ENCODE assay signal across 9 mouse cellular contexts in genomic region chr7:38141747-38142545, GRCm38 (mm10). TPM values are rescaled to one million over a fixed set of nuclear protein-coding genes. Genes with fewer than 3 reads are reported as not detected.
A peak's percentile ranks its signal among the peaks of the same experiment; 100 is the strongest.
DNase-seq lines count a peak whose midpoint lies in the region; ATAC-seq and TF ChIP-seq lines count a peak whose summit lies in the region.
"Had no signal": no experiment of that assay in that cellular context is flagged by ENCODE, and none has a peak within 500 bp of the region (broad histone marks: within the 10 kb centered on the region; RNA-seq: fewer than 3 reads in every experiment).

No protein-coding gene starts in this region.

- in situ Hi-C loops in CH12.LX (cut with MboI; ENCODE audit: low pct_ligation_motif_present, low pct_unique_long_range_greater_than_20kb, low sequenced_read_pairs), result no loop called here

- H3K79me2 ChIP-seq in CH12.LX (replicated peaks; ENCODE audit: control insufficient read depth, extremely low read depth, insufficient read depth, poor library complexity, severe bottlenecking), result no peaks in the 10 kb centered on the region

- TF ChIP-seq CTCF in CH12.LX (conservative IDR thresholded peaks at IDR 0.05 in 1 of 2, IDR thresholded peaks at IDR 0.05 in 1 of 2; ENCODE audit: low read depth in 2 of 2, low read length in 2 of 2), result peak; percentile 94 to 96
- TF ChIP-seq CTCF in brain, embryonic 14.5 days (IDR thresholded peaks at IDR 0.05; ENCODE audit: borderline replicate concordance, extremely low read depth, insufficient read depth, insufficient read length), result peak; percentile 95
- peak; percentile 95 for TF ChIP-seq CTCF in liver, embryonic 14.5 days (IDR thresholded peaks at IDR 0.05; ENCODE audit: low read depth)
- peak; percentile 97 for TF ChIP-seq CTCF in stomach, postnatal 0 days (IDR thresholded peaks at IDR 0.05; ENCODE audit: low read depth)

- peaks cover 0 to 17% of the 10 kb centered on the region in 2 experiments; a peak in 2 of 4 replicates for H3K4me1 ChIP-seq in CH12.LX (ENCODE audit: control insufficient read depth in 1 of 2, insufficient read depth in 2 of 2)
- no peaks in the 10 kb centered on the region for H3K4me1 ChIP-seq in liver, embryonic 14.5 days (replicated peaks; ENCODE audit: control insufficient read depth in 2 of 2, insufficient read depth in 2 of 2, low read length in 1 of 2)
- no peaks in the 10 kb centered on the region for H3K4me1 ChIP-seq in neural tube, embryonic 14.5 days (ENCODE audit: control insufficient read depth, insufficient read depth, low read length)
- no peaks in the 10 kb centered on the region for H3K4me1 ChIP-seq in stomach, postnatal 0 days (replicated peaks; ENCODE audit: control insufficient read depth, insufficient read depth)

- WGBS in liver, embryonic 14.5 days (ENCODE audit: insufficient replicate concordance), result 49% methylated on average over 13 of the region's 13 CpGs
- 64% methylated on average over 13 of the region's 13 CpGs for WGBS in neural tube, embryonic 14.5 days
- 60% methylated on average over 13 of the region's 13 CpGs for WGBS in stomach, postnatal 0 days

- no peak for TF ChIP-seq POLR2A in CH12.LX (IDR thresholded peaks at IDR 0.05; ENCODE audit: low read depth, low read length)
- no peak for TF ChIP-seq POLR2A in brain, embryonic 14.5 days (IDR thresholded peaks at IDR 0.05; ENCODE audit: borderline replicate concordance, extremely low read depth, insufficient read depth, insufficient read length, poor library complexity, severe bottlenecking)

- TF ChIP-seq RAD21 in CH12.LX (IDR thresholded peaks at IDR 0.05; ENCODE audit: low read depth, low read length), result peak; percentile 82

- H3K27me3 ChIP-seq in CH12.LX (replicated peaks), result peaks cover 2% of the 10 kb centered on the region
- no peaks in the 10 kb centered on the region for H3K27me3 ChIP-seq in liver, embryonic 14.5 days (ENCODE audit: control insufficient read depth, insufficient read depth, low read length)
- H3K27me3 ChIP-seq in neural tube, embryonic 14.5 days (ENCODE audit: control insufficient read depth, insufficient read depth, low read length), result no peaks in the 10 kb centered on the region
- no peaks in the 10 kb centered on the region for H3K27me3 ChIP-seq in stomach, postnatal 0 days (ENCODE audit: control insufficient read depth, insufficient read depth, low read length)

- H3K4me2 ChIP-seq in CH12.LX (ENCODE audit: insufficient read depth, low read depth, poor library complexity, severe bottlenecking), result no peak overlapping the region
- no peak overlapping the region for H3K4me2 ChIP-seq in liver, embryonic 14.5 days (ENCODE audit: low read depth)
- no peak overlapping the region for H3K4me2 ChIP-seq in neural tube, embryonic 14.5 days (ENCODE audit: low read depth, low read length)
- no peak overlapping the region for H3K4me2 ChIP-seq in stomach, postnatal 0 days (replicated peaks; ENCODE audit: low read depth)

- no peak overlapping the region for H3K4me3 ChIP-seq in CH12.LX (replicated peaks in 1 of 3; ENCODE audit: low read depth in 2 of 3, low read length in 2 of 3, poor library complexity in 1 of 3)
- H3K4me3 ChIP-seq in liver, embryonic 14.5 days (ENCODE audit: insufficient read depth in 1 of 2, low read depth in 2 of 2, low read length in 2 of 2), result no peak overlapping the region
- H3K4me3 ChIP-seq in neural tube, embryonic 14.5 days (ENCODE audit: low read depth, low read length), result no peak overlapping the region
- no peak overlapping the region for H3K4me3 ChIP-seq in stomach, postnatal 0 days (ENCODE audit: low read depth, low read length)
- H3K4me3 ChIP-seq: erythroblast, embryonic 14.5 days had no signal

- dilution Hi-C loops in CH12.LX (cut with MboI; ENCODE audit: extremely low pct_ligation_motif_present, extremely low pct_unique_long_range_greater_than_20kb, low sequenced_read_pairs), result no loop called here

- intact Hi-C loops in heart, postnatal 10 days (cut with DNase I), result loop anchor here (1.0 kb wide), 1 partner anchor 81 kb away; no protein-coding TSS in a partner anchor

- no peaks in the 10 kb centered on the region for H3K9me3 ChIP-seq in CH12.LX (replicated peaks; ENCODE audit: low read length)
- no peaks in the 10 kb centered on the region for H3K9me3 ChIP-seq in liver, embryonic 14.5 days (ENCODE audit: control insufficient read depth, low read length)
- H3K9me3 ChIP-seq in neural tube, embryonic 14.5 days (ENCODE audit: control insufficient read depth, low read length), result no peaks in the 10 kb centered on the region
- no peaks in the 10 kb centered on the region for H3K9me3 ChIP-seq in stomach, postnatal 0 days (ENCODE audit: control insufficient read depth, low read length)

- no peak overlapping the region for H3K9ac ChIP-seq in CH12.LX (ENCODE audit: insufficient read depth, low read depth)
- H3K9ac ChIP-seq in liver, embryonic 14.5 days (replicated peaks), result no peak overlapping the region
- H3K9ac ChIP-seq in neural tube, embryonic 14.5 days (replicated peaks; ENCODE audit: low read depth, low read length), result no peak overlapping the region
- no peak overlapping the region for H3K9ac ChIP-seq in stomach, postnatal 0 days (ENCODE audit: low read length)

- H3K36me3 ChIP-seq in CH12.LX (replicated peaks in 1 of 2; ENCODE audit: control insufficient read depth in 1 of 2, insufficient read depth in 1 of 2, low read length in 1 of 2), result no peaks in the 10 kb centered on the region
- no peaks in the 10 kb centered on the region for H3K36me3 ChIP-seq in liver, embryonic 14.5 days (replicated peaks; ENCODE audit: control insufficient read depth, insufficient read depth, low read depth)
- no peaks in the 10 kb centered on the region for H3K36me3 ChIP-seq in neural tube, embryonic 14.5 days (ENCODE audit: control insufficient read depth, insufficient read depth, low read length)
- H3K36me3 ChIP-seq in stomach, postnatal 0 days (ENCODE audit: control insufficient read depth, insufficient read depth, low read length), result no peaks in the 10 kb centered on the region

- no peak for TF ChIP-seq EP300 in CH12.LX (IDR thresholded peaks at IDR 0.05; ENCODE audit: low read length)
- no peak for TF ChIP-seq EP300 in liver, embryonic 14.5 days (IDR thresholded peaks at IDR 0.05; ENCODE audit: low read depth)
- no peak for TF ChIP-seq EP300 in stomach, postnatal 0 days (optimal IDR thresholded peaks at IDR 0.05)

- peak; percentile 89 for DNase-seq in CH12.LX (ENCODE audit: extremely low read depth)
- peak; percentile 89 for DNase-seq in brain, embryonic 14.5 days (ENCODE audit: low read depth)
- peak; percentile 57 for DNase-seq in fibroblast of lung, adult 2 months (ENCODE audit: low read depth)
- DNase-seq in heart, postnatal 10 days, result peak; percentile 83 to 91
- DNase-seq in kidney, postnatal 25 days, result peak; percentile 84 to 94
- peak; percentile 54 to 63 (median 58) for DNase-seq in liver, embryonic 14.5 days (ENCODE audit: low read depth in 3 of 3, low spot score in 3 of 3)
- DNase-seq in stomach, postnatal 0 days (ENCODE audit: low spot score), result peak; percentile 87

- no peak overlapping the region for H3K27ac ChIP-seq in CH12.LX (ENCODE audit: insufficient read depth, low read depth)
- H3K27ac ChIP-seq in liver, embryonic 14.5 days, result no peak overlapping the region
- no peak overlapping the region for H3K27ac ChIP-seq in neural tube, embryonic 14.5 days (ENCODE audit: low read depth, low read length)
- H3K27ac ChIP-seq in stomach, postnatal 0 days (replicated peaks), result no peak overlapping the region

- no peak for ATAC-seq in liver, embryonic 14.5 days (ENCODE audit: insufficient read depth)
- peak; percentile 77; the same call in 1 of the 2 replicates for ATAC-seq in neural tube, embryonic 14.5 days (ENCODE audit: low read depth)
- ATAC-seq in stomach, postnatal 0 days (ENCODE audit: low FRiP score, low TSS enrichment), result peak; percentile 69; the same call in 1 of the 2 replicates

TF ChIP-seq in CH12.LX, 34 proteins besides CTCF, POLR2A, EP300 and RAD21:
- TF ChIP-seq BHLHE40 (IDR thresholded peaks at IDR 0.05; ENCODE audit: low read depth, low read length) (no peak), NELFE (IDR thresholded peaks at IDR 0.05; ENCODE audit: low read depth, low read length) (peak; percentile 30; the same call in 1 of the 2 replicates), ZC3H11A (IDR thresholded peaks at IDR 0.05; ENCODE audit: low read depth, low read length) (peak; percentile 45), MEF2A (IDR thresholded peaks at IDR 0.05; ENCODE audit: borderline replicate concordance, low read depth, low read length) (no peak), ELF1 (IDR thresholded peaks at IDR 0.05; ENCODE audit: low read depth, low read length) (peak; percentile 9; the same call in 1 of the 2 replicates), SMC3 (IDR thresholded peaks at IDR 0.05; ENCODE audit: low read depth, low read length) (peak; percentile 91), KAT2A (IDR thresholded peaks at IDR 0.05; ENCODE audit: insufficient replicate concordance, low read length) (no peak), PAX5 (IDR thresholded peaks at IDR 0.05; ENCODE audit: low read length) (no peak)

RNA-seq across cellular contexts. Expression of gene Ccne1, which starts 34.6 kb away (rescaled TPM):
- 43.7 and 74.4 TPM in 2 replicates for total RNA-seq in CH12.LX (2012; rRNA removed)
- 70.0 and 77.8 TPM in 2 replicates for total RNA-seq in CH12.LX (2014; rRNA removed)
- 109 and 110 TPM in 2 replicates for polyA plus RNA-seq in CH12.LX (2012; ENCODE audit: insufficient read length, low read depth)
- 12.2 and 14.7 TPM in 2 replicates for polyA plus RNA-seq in brain, embryonic 14.5 days (2012; rRNA removed)
- total RNA-seq in heart, postnatal 10 days (2021), result 1 to 10 TPM; 3.5 to 4.3 TPM
- 51.2 and 71.1 TPM in 2 replicates for polyA plus RNA-seq in liver, embryonic 14.5 days (2012; rRNA removed)
- polyA plus RNA-seq in liver, embryonic 14.5 days (2014; fragmentation: Nextera tagmentation; extraction: Ambion mirVana), result 87.8 and 94.9 TPM in 2 replicates
- 16.4 and 16.7 TPM in 2 replicates for polyA plus RNA-seq in neural tube, embryonic 14.5 days (2014; fragmentation: Nextera tagmentation; extraction: Ambion mirVana)
- 14.2 and 15.3 TPM in 2 replicates for polyA plus RNA-seq in stomach, postnatal 0 days (2015; fragmentation: Nextera tagmentation; extraction: Ambion mirVana)

RNA-seq across cellular contexts. Expression of gene 1600014C10Rik, which starts 41.1 kb away (rescaled TPM):
- total RNA-seq in CH12.LX (2012; rRNA removed), result 7.4 and 8.1 TPM in 2 replicates
- total RNA-seq in CH12.LX (2014; rRNA removed), result 9.7 and 10.3 TPM in 2 replicates
- 9.4 and 10.6 TPM in 2 replicates for polyA plus RNA-seq in CH12.LX (2012; ENCODE audit: insufficient read length, low read depth)
- polyA plus RNA-seq in brain, embryonic 14.5 days (2012; rRNA removed), result 15.7 and 21.7 TPM in 2 replicates
- 10 to 100 TPM; 21.5 to 25.1 TPM for total RNA-seq in heart, postnatal 10 days (2021)
- polyA plus RNA-seq in liver, embryonic 14.5 days (2012; rRNA removed), result 3.6 and 4.7 TPM in 2 replicates
- 10.3 and 11.2 TPM in 2 replicates for polyA plus RNA-seq in liver, embryonic 14.5 days (2014; fragmentation: Nextera tagmentation; extraction: Ambion mirVana)
- 31.3 and 32.8 TPM in 2 replicates for polyA plus RNA-seq in neural tube, embryonic 14.5 days (2014; fragmentation: Nextera tagmentation; extraction: Ambion mirVana)
- 9.6 and 10.3 TPM in 2 replicates for polyA plus RNA-seq in stomach, postnatal 0 days (2015; fragmentation: Nextera tagmentation; extraction: Ambion mirVana)
- polyA plus RNA-seq: erythroblast, embryonic 14.5 days had no signal
